Mouse (Mus musculus): Measurements from ENCODE around the gene Synrg.
A peak's percentile ranks its signal among the peaks of the same experiment; 100 is the strongest.

- TF ChIP-seq CTCF (IDR thresholded peaks at IDR 0.05; ENCODE audit: insufficient read depth, low read depth, low read length) (no peak), POLR2A (IDR thresholded peaks at IDR 0.05; ENCODE audit: insufficient read depth, low read depth, low read length) (peak; percentile 64; the same call in 1 of the 2 replicates)
Observed at GRCm38 (mm10) chr11:84066927-84067645, 102.9 kb downstream of the Synrg start.

Data from olfactory bulb, adult 2 months (tissue).